Mouse (Mus musculus) C2C12 (cell line): ENCODE measurements at regions not wholly inside any gene's neighbourhood (a gene's known extent, or its start where the extent isn't known, plus 50 kb on each side); places are given as distances from the start of the nearest gene placed in this dataset.

ENCODE experiments used
- CTCF ChIP-seq: IDR thresholded peaks from one replicate; pipeline ENCODE4 v1.5.1; 2011; ENCODE audit not compliant: control insufficient read depth, insufficient read depth, insufficient read length
- FOSL1 ChIP-seq: IDR thresholded peaks from one replicate; pipeline ENCODE4 v1.8.0; 2011; ENCODE audit warnings: mild to moderate bottlenecking, low read length; ENCODE audit not compliant: poor library complexity, insufficient read depth, severe bottlenecking
- MAX ChIP-seq: IDR thresholded peaks from one replicate; pipeline ENCODE4 v1.6.1; 2011; ENCODE audit warnings: mild to moderate bottlenecking, control low read depth
- MYOG ChIP-seq: IDR thresholded peaks from one replicate; pipeline ENCODE4 v1.6.1; 2011; ENCODE audit not compliant: control insufficient read depth, insufficient read length; ENCODE audit errors: extremely low read depth
- USF1 ChIP-seq: IDR thresholded peaks from one replicate; pipeline ENCODE4 v1.6.1; 2011; ENCODE audit warnings: low read depth, mild to moderate bottlenecking, control low read depth, moderate library complexity

- TF ChIP-seq USF1, result peak; percentile 77
- TF ChIP-seq CTCF, result no peak
- no peak for TF ChIP-seq MAX
- TF ChIP-seq FOSL1, result peak; percentile 69
- no peak for TF ChIP-seq MYOG
Observed at GRCm38 (mm10) chr1:92703903-92704302, 55.3 kb upstream of the Otos start.
